Mouse (Mus musculus): ENCODE measurements around the gene Prdm1. TPM values are rescaled to one million over a fixed set of nuclear protein-coding genes. Genes with fewer than 3 reads are reported as not detected.

Gene Prdm1
- total and polyA plus RNA-seq, 2 experiments, result 0.18 to 0.28 TPM

DNA sequence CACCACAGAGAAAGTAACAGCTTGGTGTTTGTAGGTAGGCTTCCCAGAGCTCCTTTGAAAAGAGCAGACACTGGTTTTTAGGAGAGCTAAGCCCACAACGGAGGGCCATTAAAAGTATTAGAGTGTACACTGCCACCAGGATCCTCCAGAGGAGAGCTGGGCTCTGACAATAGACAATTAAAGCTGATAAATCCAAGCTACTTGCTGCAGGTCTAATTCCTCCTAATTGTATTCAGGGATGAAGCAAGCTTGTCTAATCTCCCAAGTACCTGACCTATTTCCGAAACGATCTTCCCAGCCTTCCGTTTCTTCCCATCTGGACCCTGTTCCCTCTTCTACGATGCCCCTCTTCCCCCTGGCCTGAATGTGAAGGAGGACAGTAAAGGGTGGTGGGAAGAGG, 63.7 kb downstream of the Prdm1 start:
- TF ChIP-seq POLR2A (IDR thresholded peaks at IDR 0.05; ENCODE audit: extremely low read depth, insufficient read depth, low read length) (no peak), CTCF (IDR thresholded peaks at IDR 0.05; ENCODE audit: low read depth, low read length) (no peak)
- Histone ChIP-seq H3K4me3 (ENCODE audit: insufficient read depth, low read depth, low read length) (no peak overlapping the region), H3K4me1 (ENCODE audit: control insufficient read depth, insufficient read depth, low read length) (no peaks in the 10 kb centered on the region), H3K27me3 (ENCODE audit: control insufficient read depth, insufficient read depth, low read length) (peaks cover 5% of the 10 kb centered on the region; the same call in 1 of the 2 replicates), H3K36me3 (ENCODE audit: control insufficient read depth, insufficient read depth, low read length) (no peaks in the 10 kb centered on the region), H3K9ac (ENCODE audit: low read depth, low read length) (no peak overlapping the region), H3K79me2 (ENCODE audit: control insufficient read depth, insufficient read depth, low read length) (no peaks in the 10 kb centered on the region), H3K27ac (replicated peaks; ENCODE audit: insufficient read depth, low read depth, low read length) (no peak overlapping the region)
- DNase-seq (ENCODE audit: extremely low read depth, low read depth, low spot score), result no peak
- WGBS, result 54% methylated on average over 5 of the region's 5 CpGs

DNA sequence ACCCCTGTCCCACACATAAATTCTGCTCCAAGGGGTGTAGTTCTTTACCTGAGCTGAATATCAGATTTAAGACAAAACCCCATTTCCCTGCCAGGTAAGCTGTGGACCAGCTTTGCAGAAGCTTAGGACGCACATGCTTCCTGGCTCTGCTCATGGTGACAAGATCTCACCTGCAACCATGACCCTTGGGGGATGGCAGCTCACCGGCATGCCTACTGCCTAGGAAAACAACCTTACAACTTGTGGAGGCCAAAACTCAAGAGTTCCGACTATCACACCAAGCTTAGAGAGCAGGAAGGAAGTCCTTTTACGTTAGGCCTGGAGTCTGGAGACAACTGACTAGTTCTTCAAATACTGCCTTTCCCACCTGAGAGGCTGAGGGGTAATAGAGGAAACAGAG, 64.4 kb downstream of the Prdm1 start:
- no peak for DNase-seq (ENCODE audit: extremely low read depth, low read depth, low spot score)
- H3K9ac ChIP-seq (ENCODE audit: low read depth, low read length), result no peak overlapping the region
- H3K4me1 ChIP-seq (ENCODE audit: control insufficient read depth, insufficient read depth, low read length), result no peaks in the 10 kb centered on the region; the same call in 1 of the 2 replicates
- H3K79me2 ChIP-seq (ENCODE audit: control insufficient read depth, insufficient read depth, low read length), result no peaks in the 10 kb centered on the region
- H3K27me3 ChIP-seq (ENCODE audit: control insufficient read depth, insufficient read depth, low read length), result peaks cover 5% of the 10 kb centered on the region; the same call in 1 of the 2 replicates
- H3K36me3 ChIP-seq (ENCODE audit: control insufficient read depth, insufficient read depth, low read length), result no peaks in the 10 kb centered on the region
- TF ChIP-seq POLR2A (IDR thresholded peaks at IDR 0.05; ENCODE audit: extremely low read depth, insufficient read depth, low read length), result no peak
- no peak for TF ChIP-seq CTCF (IDR thresholded peaks at IDR 0.05; ENCODE audit: low read depth, low read length)
- WGBS, result 75% methylated on average over 4 of the region's 4 CpGs
- no peak overlapping the region for H3K27ac ChIP-seq (replicated peaks; ENCODE audit: insufficient read depth, low read depth, low read length)
- no peak overlapping the region for H3K4me3 ChIP-seq (ENCODE audit: insufficient read depth, low read depth, low read length)

DNA sequence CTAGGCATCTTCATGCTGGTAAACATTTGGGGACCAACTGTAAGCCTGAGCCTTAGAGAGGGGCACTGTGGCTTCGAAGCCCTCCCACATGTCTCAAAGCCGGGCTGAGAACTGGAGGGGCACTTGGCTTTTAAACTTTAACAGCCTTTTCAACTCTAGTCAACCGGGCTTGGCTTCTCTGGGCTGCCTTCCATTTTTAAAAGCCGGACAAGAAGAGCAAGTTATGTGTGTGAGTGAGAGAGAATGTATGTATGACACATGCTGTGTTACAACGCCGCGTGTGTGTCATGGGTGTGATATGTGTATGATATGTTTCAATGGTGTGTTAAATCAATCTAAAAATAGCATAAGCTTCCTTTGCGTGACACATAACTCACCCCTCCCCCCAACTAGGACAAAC, 66.0 kb downstream of the Prdm1 start:
- H3K9ac ChIP-seq (ENCODE audit: low read depth, low read length), result no peak overlapping the region
- no peaks in the 10 kb centered on the region for H3K79me2 ChIP-seq (ENCODE audit: control insufficient read depth, insufficient read depth, low read length)
- 91% methylated on average over 8 of the region's 8 CpGs for WGBS
- no peak overlapping the region for H3K4me3 ChIP-seq (ENCODE audit: insufficient read depth, low read depth, low read length)
- no peaks in the 10 kb centered on the region for H3K36me3 ChIP-seq (ENCODE audit: control insufficient read depth, insufficient read depth, low read length)
- H3K27ac ChIP-seq (replicated peaks; ENCODE audit: insufficient read depth, low read depth, low read length), result no peak overlapping the region
- no peak for TF ChIP-seq CTCF (IDR thresholded peaks at IDR 0.05; ENCODE audit: low read depth, low read length)
- no peak for TF ChIP-seq POLR2A (IDR thresholded peaks at IDR 0.05; ENCODE audit: extremely low read depth, insufficient read depth, low read length)
- no peaks in the 10 kb centered on the region; the same call in 1 of the 2 replicates for H3K4me1 ChIP-seq (ENCODE audit: control insufficient read depth, insufficient read depth, low read length)
- DNase-seq (ENCODE audit: extremely low read depth, low read depth, low spot score), result no peak
- H3K27me3 ChIP-seq (ENCODE audit: control insufficient read depth, insufficient read depth, low read length), result peaks cover 3% of the 10 kb centered on the region; the same call in 1 of the 2 replicates

DNA sequence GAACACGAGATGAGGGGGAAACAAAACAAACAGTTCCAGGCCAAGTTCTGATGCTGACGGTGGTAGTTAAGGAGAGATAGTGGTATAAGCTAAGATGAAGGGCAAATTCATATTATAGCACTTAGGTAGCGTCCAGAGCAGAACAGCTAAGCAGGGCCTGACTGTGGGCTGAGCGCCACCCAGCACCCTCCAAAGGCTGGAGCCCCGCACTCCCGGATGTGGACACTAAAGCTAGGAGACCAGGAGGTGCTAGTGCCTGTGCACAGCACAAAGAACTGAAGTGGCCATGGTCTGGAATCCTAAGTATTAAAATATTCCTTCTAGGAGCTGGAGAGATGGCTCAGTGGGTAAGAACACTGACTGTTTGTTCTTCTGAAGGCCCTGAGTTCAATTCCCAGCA, 67.2 kb downstream of the Prdm1 start:
- Histone ChIP-seq H3K9ac (ENCODE audit: low read depth, low read length) (no peak overlapping the region), H3K4me3 (ENCODE audit: insufficient read depth, low read depth, low read length) (no peak overlapping the region), H3K27me3 (ENCODE audit: control insufficient read depth, insufficient read depth, low read length) (no peaks in the 10 kb centered on the region; the same call in 1 of the 2 replicates), H3K36me3 (ENCODE audit: control insufficient read depth, insufficient read depth, low read length) (no peaks in the 10 kb centered on the region), H3K4me1 (ENCODE audit: control insufficient read depth, insufficient read depth, low read length) (no peaks in the 10 kb centered on the region; the same call in 1 of the 2 replicates), H3K27ac (replicated peaks; ENCODE audit: insufficient read depth, low read depth, low read length) (no peak overlapping the region), H3K79me2 (ENCODE audit: control insufficient read depth, insufficient read depth, low read length) (no peaks in the 10 kb centered on the region)
- no peak for TF ChIP-seq POLR2A (IDR thresholded peaks at IDR 0.05; ENCODE audit: extremely low read depth, insufficient read depth, low read length)
- TF ChIP-seq CTCF (IDR thresholded peaks at IDR 0.05; ENCODE audit: low read depth, low read length), result no peak
- DNase-seq (ENCODE audit: extremely low read depth, low read depth, low spot score), result no peak
- 90% methylated on average over 6 of the region's 6 CpGs for WGBS

DNA sequence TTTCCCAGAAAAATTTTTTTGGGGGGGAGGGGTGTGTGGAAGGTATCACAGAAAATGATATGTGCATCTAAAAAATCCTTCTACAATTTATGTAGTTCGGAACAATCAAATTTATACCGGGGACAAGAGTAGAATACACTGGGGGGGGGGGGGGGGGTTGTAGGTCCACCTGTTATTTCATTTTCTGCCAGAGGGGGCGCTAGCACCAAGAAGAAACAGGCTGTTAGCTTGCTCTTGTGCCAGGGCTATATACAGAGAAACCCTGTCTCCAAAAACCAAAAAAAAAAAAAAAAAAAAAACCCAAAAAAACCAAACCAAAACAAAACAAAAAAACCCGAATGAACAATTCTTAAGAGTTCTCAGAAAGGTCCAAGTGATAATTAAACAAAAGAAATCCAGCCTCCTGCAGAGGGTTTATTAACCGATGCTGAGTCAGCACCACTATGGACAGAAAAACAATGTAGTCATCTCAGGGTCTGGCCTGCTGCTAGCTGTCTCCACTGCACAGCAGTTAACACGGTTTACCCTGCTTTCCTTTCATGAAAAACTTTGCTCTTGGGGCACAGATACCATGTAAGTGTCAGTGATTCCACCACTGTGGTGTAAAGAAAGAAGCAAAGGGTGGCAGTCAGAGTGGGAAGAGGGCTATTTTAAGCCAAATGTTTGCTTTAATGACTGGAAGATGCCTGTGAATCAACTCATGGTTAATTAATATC, 68.0 kb downstream of the Prdm1 start:
- peak; percentile 28 for DNase-seq (ENCODE audit: extremely low read depth, low read depth, low spot score)
- Histone ChIP-seq H3K27me3 (ENCODE audit: control insufficient read depth, insufficient read depth, low read length) (no peaks in the 10 kb centered on the region; the same call in 1 of the 2 replicates), H3K9ac (ENCODE audit: low read depth, low read length) (no peak overlapping the region), H3K4me3 (ENCODE audit: insufficient read depth, low read depth, low read length) (no peak overlapping the region), H3K79me2 (ENCODE audit: control insufficient read depth, insufficient read depth, low read length) (no peaks in the 10 kb centered on the region), H3K4me1 (ENCODE audit: control insufficient read depth, insufficient read depth, low read length) (no peaks in the 10 kb centered on the region; the same call in 1 of the 2 replicates), H3K36me3 (ENCODE audit: control insufficient read depth, insufficient read depth, low read length) (no peaks in the 10 kb centered on the region), H3K27ac (replicated peaks; ENCODE audit: insufficient read depth, low read depth, low read length) (no peak overlapping the region)
- TF ChIP-seq POLR2A (IDR thresholded peaks at IDR 0.05; ENCODE audit: extremely low read depth, insufficient read depth, low read length) (no peak), CTCF (IDR thresholded peaks at IDR 0.05; ENCODE audit: low read depth, low read length) (peak; percentile 24; the same call in 1 of the 2 replicates)
- WGBS, result 26% methylated on average over 6 of the region's 6 CpGs

Data from liver, adult 2 months (tissue).